Mouse (Mus musculus): ENCODE data around the gene Fgfr2. TPM values are rescaled to one million over a fixed set of nuclear protein-coding genes. Genes with fewer than 3 reads are reported as not detected.

Gene Fgfr2
- polyA plus RNA-seq, 1 experiment from 2014 or later, result 11.4 TPM

DNA sequence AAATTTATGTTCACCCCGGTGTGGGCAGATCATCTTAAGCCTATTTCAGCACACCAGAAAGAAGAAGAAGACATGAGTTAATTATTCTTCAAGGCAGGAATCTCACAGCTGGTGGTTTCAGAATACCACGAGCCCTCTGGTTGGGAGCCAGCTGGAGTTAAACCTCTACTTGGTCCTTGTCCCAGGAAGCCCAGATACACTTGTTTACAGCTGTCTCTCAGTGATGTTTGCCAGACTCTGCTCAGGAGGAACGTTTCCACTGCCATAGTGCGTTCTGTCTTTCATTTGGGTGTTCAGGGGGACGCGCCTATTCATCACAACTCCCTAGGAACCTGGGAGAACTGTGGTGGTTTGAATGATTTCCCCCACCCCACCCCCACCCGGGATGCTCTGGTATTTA lies 2163.3 kb downstream of the Fgfr2 start:
- Histone ChIP-seq H3K4me2 (ENCODE audit: low read depth, low read length) (no peak overlapping the region), H3K27ac (ENCODE audit: low read length) (no peak overlapping the region), H3K36me3 (ENCODE audit: control insufficient read depth, insufficient read depth) (no peaks in the 10 kb centered on the region), H3K4me1 (ENCODE audit: control insufficient read depth, low read depth, low read length) (no peaks in the 10 kb centered on the region), H3K4me3 (ENCODE audit: low read depth, low read length) (no peak overlapping the region), H3K9me3 (replicated peaks; ENCODE audit: control insufficient read depth, low read length) (no peaks in the 10 kb centered on the region), H3K27me3 (ENCODE audit: control insufficient read depth, insufficient read depth, low read depth, low read length) (no peaks in the 10 kb centered on the region), H3K9ac (ENCODE audit: low read depth, low read length) (no peak overlapping the region)
- 27% methylated on average over 7 of the region's 7 CpGs for WGBS (ENCODE audit: insufficient replicate concordance)
- no peak for ATAC-seq (ENCODE audit: low read depth)

GRCm38 (mm10) chr7:130958551-130958950 lies 2164.6 kb downstream of the Fgfr2 start:
- Histone ChIP-seq H3K36me3 (ENCODE audit: control insufficient read depth, insufficient read depth) (no peaks in the 10 kb centered on the region), H3K4me2 (ENCODE audit: low read depth, low read length) (no peak overlapping the region), H3K4me1 (ENCODE audit: control insufficient read depth, low read depth, low read length) (no peaks in the 10 kb centered on the region), H3K9me3 (replicated peaks; ENCODE audit: control insufficient read depth, low read length) (no peaks in the 10 kb centered on the region), H3K4me3 (ENCODE audit: low read depth, low read length) (no peak overlapping the region), H3K9ac (ENCODE audit: low read depth, low read length) (no peak overlapping the region), H3K27me3 (ENCODE audit: control insufficient read depth, insufficient read depth, low read depth, low read length) (no peaks in the 10 kb centered on the region), H3K27ac (ENCODE audit: low read length) (no peak overlapping the region)
- no peak for ATAC-seq (ENCODE audit: low read depth)
- 71% methylated on average over 7 of the region's 7 CpGs for WGBS (ENCODE audit: insufficient replicate concordance)

GRCm38 (mm10) chr7:130954177-130954601 lies 2169.0 kb downstream of the Fgfr2 start:
- H3K9me3 ChIP-seq (replicated peaks; ENCODE audit: control insufficient read depth, low read length), result no peaks in the 10 kb centered on the region
- no peaks in the 10 kb centered on the region for H3K36me3 ChIP-seq (ENCODE audit: control insufficient read depth, insufficient read depth)
- H3K9ac ChIP-seq (ENCODE audit: low read depth, low read length), result no peak overlapping the region
- no peak overlapping the region for H3K4me2 ChIP-seq (ENCODE audit: low read depth, low read length)
- no peak for ATAC-seq (ENCODE audit: low read depth)
- H3K4me3 ChIP-seq (ENCODE audit: low read depth, low read length), result no peak overlapping the region
- no peaks in the 10 kb centered on the region for H3K27me3 ChIP-seq (ENCODE audit: control insufficient read depth, insufficient read depth, low read depth, low read length)
- H3K4me1 ChIP-seq (ENCODE audit: control insufficient read depth, low read depth, low read length), result no peaks in the 10 kb centered on the region
- WGBS (ENCODE audit: insufficient replicate concordance), result 69% methylated on average over 10 of the region's 10 CpGs
- H3K27ac ChIP-seq (ENCODE audit: low read length), result no peak overlapping the region

DNA sequence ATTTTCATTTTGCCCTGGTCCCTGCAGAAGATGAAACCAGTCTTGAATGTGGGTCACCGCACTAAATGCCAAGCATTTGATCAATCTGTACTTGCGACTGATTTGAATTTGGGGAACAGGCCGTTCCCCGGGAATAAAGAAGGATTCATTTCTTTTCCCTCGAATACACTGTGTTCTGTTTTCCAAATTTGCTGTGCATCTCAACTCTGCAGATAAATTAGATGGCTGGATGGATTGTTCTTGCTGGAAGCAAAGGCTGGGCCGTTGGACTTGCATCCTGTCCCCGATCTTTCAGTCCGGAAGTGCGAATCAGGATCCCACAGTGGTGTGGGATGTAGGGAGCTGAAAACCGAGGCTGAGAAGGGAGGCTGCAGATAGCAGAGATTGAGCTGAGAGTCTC lies 2169.8 kb downstream of the Fgfr2 start:
- H3K9me3 ChIP-seq (replicated peaks; ENCODE audit: control insufficient read depth, low read length), result no peaks in the 10 kb centered on the region
- no peaks in the 10 kb centered on the region for H3K36me3 ChIP-seq (ENCODE audit: control insufficient read depth, insufficient read depth)
- no peak for ATAC-seq (ENCODE audit: low read depth)
- no peak overlapping the region for H3K27ac ChIP-seq (ENCODE audit: low read length)
- H3K9ac ChIP-seq (ENCODE audit: low read depth, low read length), result no peak overlapping the region
- no peaks in the 10 kb centered on the region for H3K27me3 ChIP-seq (ENCODE audit: control insufficient read depth, insufficient read depth, low read depth, low read length)
- no peak overlapping the region for H3K4me2 ChIP-seq (ENCODE audit: low read depth, low read length)
- H3K4me3 ChIP-seq (ENCODE audit: low read depth, low read length), result no peak overlapping the region
- no peaks in the 10 kb centered on the region for H3K4me1 ChIP-seq (ENCODE audit: control insufficient read depth, low read depth, low read length)
- WGBS (ENCODE audit: insufficient replicate concordance), result 67% methylated on average over 10 of the region's 10 CpGs

GRCm38 (mm10) chr7:130951004-130951403 lies 2172.1 kb downstream of the Fgfr2 start:
- Histone ChIP-seq H3K4me2 (ENCODE audit: low read depth, low read length) (no peak overlapping the region), H3K36me3 (ENCODE audit: control insufficient read depth, insufficient read depth) (no peaks in the 10 kb centered on the region), H3K4me3 (ENCODE audit: low read depth, low read length) (no peak overlapping the region), H3K9ac (ENCODE audit: low read depth, low read length) (no peak overlapping the region), H3K9me3 (replicated peaks; ENCODE audit: control insufficient read depth, low read length) (no peaks in the 10 kb centered on the region), H3K27ac (ENCODE audit: low read length) (no peak overlapping the region), H3K4me1 (ENCODE audit: control insufficient read depth, low read depth, low read length) (no peaks in the 10 kb centered on the region), H3K27me3 (ENCODE audit: control insufficient read depth, insufficient read depth, low read depth, low read length) (no peaks in the 10 kb centered on the region)
- WGBS (ENCODE audit: insufficient replicate concordance), result 63% methylated on average over 5 of the region's 5 CpGs
- ATAC-seq (ENCODE audit: low read depth), result no peak

DNA sequence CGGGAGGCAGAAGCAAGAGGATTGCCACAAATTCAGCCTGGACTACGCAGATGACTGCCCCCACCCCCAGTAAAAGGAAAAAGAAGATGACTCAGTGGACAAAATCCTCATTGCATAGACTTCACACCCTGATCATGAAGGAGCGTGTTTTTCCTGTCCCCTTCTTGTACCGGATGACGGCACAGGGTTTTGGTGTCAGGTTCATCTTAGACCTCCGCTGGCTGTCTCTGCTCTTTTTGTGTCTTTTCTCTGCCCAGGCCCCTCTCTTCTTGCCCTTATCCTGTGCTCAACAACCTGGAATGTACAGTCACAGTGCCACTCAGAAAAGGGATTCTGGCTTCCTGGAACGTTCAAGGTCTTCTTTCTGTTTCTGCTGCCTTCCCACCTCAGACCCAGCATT lies 2172.7 kb downstream of the Fgfr2 start:
- WGBS (ENCODE audit: insufficient replicate concordance), result 66% methylated on average over 7 of the region's 7 CpGs
- H3K36me3 ChIP-seq (ENCODE audit: control insufficient read depth, insufficient read depth), result no peaks in the 10 kb centered on the region
- no peak for ATAC-seq (ENCODE audit: low read depth)

DNA sequence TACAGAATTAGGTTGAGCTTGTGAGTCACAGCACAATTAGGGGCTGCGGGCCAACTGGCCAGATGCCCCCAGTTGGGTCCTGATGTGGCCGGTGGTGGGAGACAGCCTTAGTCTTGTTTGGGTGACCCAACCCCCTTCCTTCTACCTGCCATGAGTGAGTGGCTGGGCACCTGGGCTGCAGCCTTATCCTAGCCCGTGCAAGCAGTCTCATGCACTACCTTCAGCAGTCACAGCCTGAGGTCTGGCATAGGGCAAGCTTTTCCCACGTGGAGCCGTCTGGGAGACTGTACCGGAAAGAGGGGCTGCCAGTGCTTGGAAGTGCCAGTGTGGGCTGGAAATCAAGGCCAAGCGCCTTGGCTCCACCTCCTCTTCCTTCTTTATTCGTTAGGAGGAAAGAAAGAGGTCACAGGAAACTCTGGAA lies 2173.8 kb downstream of the Fgfr2 start:
- no peaks in the 10 kb centered on the region for H3K27me3 ChIP-seq (ENCODE audit: control insufficient read depth, insufficient read depth, low read depth, low read length)
- H3K36me3 ChIP-seq (ENCODE audit: control insufficient read depth, insufficient read depth), result no peaks in the 10 kb centered on the region
- H3K4me3 ChIP-seq (ENCODE audit: low read depth, low read length), result no peak overlapping the region
- WGBS (ENCODE audit: insufficient replicate concordance), result 21% methylated on average over 8 of the region's 8 CpGs
- 0 out of 2 replicates have a peak, but pooled peaks have one; percentile 39 for ATAC-seq (ENCODE audit: low read depth)
- H3K9ac ChIP-seq (ENCODE audit: low read depth, low read length), result no peak overlapping the region
- no peak overlapping the region for H3K27ac ChIP-seq (ENCODE audit: low read length)
- H3K4me1 ChIP-seq (ENCODE audit: control insufficient read depth, low read depth, low read length), result no peaks in the 10 kb centered on the region
- no peaks in the 10 kb centered on the region for H3K9me3 ChIP-seq (replicated peaks; ENCODE audit: control insufficient read depth, low read length)
- no peak overlapping the region for H3K4me2 ChIP-seq (ENCODE audit: low read depth, low read length)

More for the DNA sequence above, 2172.7 kb downstream of the Fgfr2 start:
- H3K4me1 ChIP-seq (ENCODE audit: control insufficient read depth, low read depth, low read length), result no peaks in the 10 kb centered on the region
- H3K4me3 ChIP-seq (ENCODE audit: low read depth, low read length), result no peak overlapping the region
- no peaks in the 10 kb centered on the region for H3K9me3 ChIP-seq (replicated peaks; ENCODE audit: control insufficient read depth, low read length)
- H3K9ac ChIP-seq (ENCODE audit: low read depth, low read length), result no peak overlapping the region
- no peaks in the 10 kb centered on the region for H3K27me3 ChIP-seq (ENCODE audit: control insufficient read depth, insufficient read depth, low read depth, low read length)
- H3K27ac ChIP-seq (ENCODE audit: low read length), result no peak overlapping the region
- no peak overlapping the region for H3K4me2 ChIP-seq (ENCODE audit: low read depth, low read length)

DNA sequence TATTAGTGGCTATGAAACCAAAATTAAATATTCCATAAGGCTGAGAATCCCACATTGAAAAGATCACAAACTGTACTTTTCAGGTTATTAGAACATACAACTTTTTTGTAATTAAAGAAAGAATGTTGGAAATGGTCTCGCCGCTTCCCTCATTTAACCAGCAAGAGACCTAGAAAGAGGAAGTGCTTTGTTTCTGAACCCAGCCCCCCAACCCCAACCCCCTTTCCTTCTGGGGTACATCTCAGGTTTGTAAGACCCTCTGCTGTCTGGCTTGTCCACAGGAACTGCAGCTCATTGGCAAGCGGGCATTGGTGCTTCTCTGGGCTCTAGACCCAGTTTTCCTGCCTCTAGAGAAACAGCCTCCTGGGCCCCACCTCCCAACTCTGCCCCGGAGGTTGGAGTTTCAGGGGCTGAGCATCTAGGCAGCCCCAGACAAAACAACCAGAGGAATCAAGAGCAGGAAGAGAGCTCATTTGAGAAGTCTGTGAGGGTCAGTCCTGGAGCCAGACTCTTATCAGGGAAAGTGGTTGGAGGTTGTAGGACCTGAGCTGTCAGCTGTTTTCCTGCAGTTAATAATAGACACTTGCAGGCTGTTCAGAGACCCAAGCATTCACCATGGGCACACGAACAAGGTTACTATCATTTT lies 2174.5 kb downstream of the Fgfr2 start:
- no peak overlapping the region for H3K9ac ChIP-seq (ENCODE audit: low read depth, low read length)
- WGBS (ENCODE audit: insufficient replicate concordance), result 15% methylated on average over 5 of the region's 5 CpGs
- H3K4me1 ChIP-seq (ENCODE audit: control insufficient read depth, low read depth, low read length), result no peaks in the 10 kb centered on the region
- H3K9me3 ChIP-seq (replicated peaks; ENCODE audit: control insufficient read depth, low read length), result no peaks in the 10 kb centered on the region
- no peaks in the 10 kb centered on the region for H3K36me3 ChIP-seq (ENCODE audit: control insufficient read depth, insufficient read depth)
- H3K27me3 ChIP-seq (ENCODE audit: control insufficient read depth, insufficient read depth, low read depth, low read length), result no peaks in the 10 kb centered on the region
- no peak overlapping the region for H3K4me3 ChIP-seq (ENCODE audit: low read depth, low read length)
- peak; percentile 32; the same call in 1 of the 2 replicates for ATAC-seq (ENCODE audit: low read depth)
- H3K4me2 ChIP-seq (ENCODE audit: low read depth, low read length), result no peak overlapping the region
- H3K27ac ChIP-seq (ENCODE audit: low read length), result no peak overlapping the region

DNA sequence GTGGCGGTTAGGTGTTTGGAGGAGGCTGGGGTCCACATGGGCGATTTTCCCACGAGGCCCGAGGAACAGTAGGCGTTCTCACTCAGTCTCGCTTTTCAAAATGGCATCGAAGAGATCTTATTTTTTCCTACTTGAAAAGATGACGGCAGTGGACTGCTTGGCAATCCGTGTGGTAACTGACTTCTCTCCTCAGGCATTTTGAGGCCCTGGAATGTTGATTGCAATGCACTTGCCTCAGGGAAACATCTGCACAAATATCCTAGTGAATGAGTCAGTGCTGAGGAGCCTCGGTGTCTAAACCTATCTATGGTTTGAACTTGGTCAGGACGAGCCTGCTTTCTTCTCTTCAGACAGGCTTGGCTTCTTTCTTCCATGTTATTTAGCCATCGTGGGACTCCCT lies 2176.8 kb downstream of the Fgfr2 start:
- Histone ChIP-seq H3K9ac (ENCODE audit: low read depth, low read length) (no peak overlapping the region), H3K27ac (ENCODE audit: low read length) (no peak overlapping the region), H3K36me3 (ENCODE audit: control insufficient read depth, insufficient read depth) (no peaks in the 10 kb centered on the region), H3K9me3 (replicated peaks; ENCODE audit: control insufficient read depth, low read length) (no peaks in the 10 kb centered on the region), H3K27me3 (ENCODE audit: control insufficient read depth, insufficient read depth, low read depth, low read length) (no peaks in the 10 kb centered on the region), H3K4me2 (ENCODE audit: low read depth, low read length) (no peak overlapping the region), H3K4me1 (ENCODE audit: control insufficient read depth, low read depth, low read length) (no peaks in the 10 kb centered on the region), H3K4me3 (ENCODE audit: low read depth, low read length) (no peak overlapping the region)
- no peak for ATAC-seq (ENCODE audit: low read depth)
- 71% methylated on average over 12 of the region's 12 CpGs for WGBS (ENCODE audit: insufficient replicate concordance)
